Mouse (Mus musculus): ENCODE results near the gene Clmp.
"Not testable (repeated sequence)": the region's sequence is repeated elsewhere in the genome, so short reads cannot be mapped to it uniquely, and the experiment has no call there.

Clmp gene

DNA sequence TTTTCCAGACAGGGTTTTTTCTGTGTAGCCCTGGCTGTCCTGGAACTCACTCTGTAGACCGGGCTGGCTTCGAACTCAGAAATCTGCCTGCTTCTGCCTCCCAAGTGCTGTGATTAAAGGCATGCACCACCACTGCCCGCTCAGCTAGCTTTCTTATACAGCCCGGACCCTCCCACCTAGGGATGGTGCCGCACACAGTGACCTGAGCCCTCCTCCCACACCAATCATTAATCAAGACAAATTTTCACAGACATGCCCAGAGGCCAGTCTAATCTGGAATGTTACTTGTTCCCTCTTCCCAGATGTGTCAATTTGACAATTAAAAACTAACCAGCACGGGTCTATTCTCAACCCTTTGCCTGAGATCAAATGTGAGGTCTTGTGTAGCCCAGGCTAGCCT lies 87.4 kb downstream of the Clmp start:
- intact Hi-C loops (cut with DNase I), result not testable (repeated sequence)

DNA sequence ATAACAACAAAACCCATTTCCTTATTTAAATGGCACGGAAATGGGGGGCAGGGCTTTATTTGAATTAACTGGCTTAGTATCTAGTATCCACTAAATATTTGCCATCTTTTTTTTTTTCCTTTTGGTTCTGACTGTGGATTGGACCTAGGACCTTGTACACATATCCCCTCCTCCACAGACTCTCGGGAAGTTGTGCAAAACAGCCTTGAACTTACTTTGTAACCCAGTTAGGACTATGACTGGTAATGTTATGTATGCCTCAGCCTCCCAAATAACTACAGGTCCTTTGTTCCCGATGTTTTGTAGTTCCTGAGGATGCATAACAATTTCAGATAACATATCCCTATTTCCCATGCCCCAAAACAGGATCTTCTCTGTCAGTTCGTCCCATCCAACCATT lies 88.1 kb downstream of the Clmp start:
- intact Hi-C loops (cut with DNase I), result no loop called here

GRCm38 (mm10) chr9:40776044-40776443 lies 90.3 kb downstream of the Clmp start:
- intact Hi-C loops (cut with DNase I), result no loop called here

GRCm38 (mm10) chr9:40776459-40777248 lies 90.9 kb downstream of the Clmp start:
- intact Hi-C loops (cut with DNase I), result no loop called here

GRCm38 (mm10) chr9:40780111-40780510 lies 94.3 kb downstream of the Clmp start:
- intact Hi-C loops (cut with DNase I), result no loop called here

- intact Hi-C loops (cut with DNase I), result no loop called here
These were observed 95.3 kb downstream of the Clmp start for GRCm38 (mm10) chr9:40780892-40781725.

DNA sequence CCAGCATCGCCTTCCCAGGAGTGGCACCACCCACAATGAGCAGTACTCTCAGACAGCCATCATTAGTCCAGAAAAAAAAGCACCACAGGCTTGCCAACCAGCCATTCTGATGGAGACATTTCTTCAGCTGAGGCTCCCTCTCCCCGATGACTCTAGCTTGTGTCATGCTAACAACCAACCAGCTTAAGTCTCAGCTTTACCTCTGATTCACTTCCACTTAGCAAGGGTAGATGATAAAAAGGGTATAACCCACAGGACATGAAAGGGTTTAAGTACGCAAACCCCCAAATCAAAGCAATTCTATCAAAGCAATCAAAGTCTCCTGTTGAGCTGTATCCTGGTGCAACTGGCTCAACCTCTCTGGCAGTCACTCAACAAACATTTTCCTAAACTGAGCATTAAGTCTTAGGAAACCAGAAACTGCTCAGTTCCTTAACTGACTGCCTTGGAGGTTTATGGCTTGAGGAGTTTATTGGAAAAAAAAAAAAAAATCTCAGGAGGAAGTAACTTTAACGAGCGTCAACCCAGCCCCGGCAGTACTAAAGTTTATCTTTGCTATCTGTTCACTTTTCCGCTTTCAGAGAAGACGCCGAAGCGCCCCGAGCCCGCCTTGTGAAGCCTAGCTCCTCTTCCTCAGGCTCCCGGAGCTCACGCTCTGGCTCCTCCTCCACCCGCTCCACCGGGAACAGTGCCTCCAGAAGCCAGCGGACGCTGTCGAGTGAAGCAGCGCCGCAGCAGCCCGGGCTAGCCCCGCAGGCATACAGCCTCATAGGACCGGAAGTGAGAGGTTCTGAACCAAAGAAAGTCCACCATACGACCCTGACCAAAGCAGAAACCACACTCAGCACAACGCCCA lies 96.2 kb downstream of the Clmp start:
- intact Hi-C loops (cut with DNase I), result no loop called here

- intact Hi-C loops (cut with DNase I), result no loop called here
These were observed 98.0 kb downstream of the Clmp start for GRCm38 (mm10) chr9:40783641-40784373.

- intact Hi-C loops (cut with DNase I), result no loop called here
These were observed 98.7 kb downstream of the Clmp start for GRCm38 (mm10) chr9:40784374-40784967.

- intact Hi-C loops (cut with DNase I), result no loop called here
These were observed 99.7 kb downstream of the Clmp start for GRCm38 (mm10) chr9:40785452-40785851.

GRCm38 (mm10) chr9:40786820-40787219 lies 101.1 kb downstream of the Clmp start:
- intact Hi-C loops (cut with DNase I), result not testable (repeated sequence)

DNA sequence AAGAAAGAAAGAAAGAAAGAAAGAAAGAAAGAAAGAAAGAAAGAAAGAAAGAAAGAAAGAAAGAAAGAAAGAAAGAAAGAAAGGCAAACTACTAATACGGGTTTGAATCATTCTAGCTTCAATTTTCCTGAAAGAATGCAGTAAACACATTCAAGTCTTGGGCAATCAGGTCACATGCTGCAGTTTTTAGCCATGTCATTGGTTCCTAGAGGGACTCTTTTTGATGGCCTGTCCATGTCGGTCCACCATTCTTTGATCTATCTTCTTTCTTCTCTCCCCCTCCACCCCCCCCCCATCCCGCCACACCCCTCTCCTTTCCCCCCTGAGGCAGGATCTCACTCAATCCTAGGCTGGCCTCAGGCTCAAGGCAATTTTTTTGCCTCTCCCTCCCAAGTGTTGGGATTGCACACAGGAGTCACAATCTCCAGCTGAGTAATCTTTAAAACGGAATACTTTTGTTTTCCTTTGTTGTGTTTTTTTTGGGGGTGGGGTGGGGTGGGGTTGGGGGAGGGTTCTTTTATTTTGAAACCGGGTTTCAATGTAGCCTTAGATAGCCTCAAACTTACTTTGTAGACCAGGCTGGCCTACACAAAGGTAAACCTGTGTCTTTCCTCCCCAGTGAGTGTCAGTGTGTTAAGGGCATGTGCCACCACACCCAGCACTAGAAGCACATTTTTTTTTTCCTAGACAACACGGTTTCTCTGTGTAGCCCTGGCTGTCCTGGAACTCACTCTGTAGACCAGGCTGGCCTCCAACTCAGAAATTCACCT lies 106.3 kb downstream of the Clmp start:
- intact Hi-C loops (cut with DNase I), result no loop called here

GRCm38 (mm10) chr9:40793581-40793980 lies 107.8 kb downstream of the Clmp start:
- intact Hi-C loops (cut with DNase I), result no loop called here

DNA sequence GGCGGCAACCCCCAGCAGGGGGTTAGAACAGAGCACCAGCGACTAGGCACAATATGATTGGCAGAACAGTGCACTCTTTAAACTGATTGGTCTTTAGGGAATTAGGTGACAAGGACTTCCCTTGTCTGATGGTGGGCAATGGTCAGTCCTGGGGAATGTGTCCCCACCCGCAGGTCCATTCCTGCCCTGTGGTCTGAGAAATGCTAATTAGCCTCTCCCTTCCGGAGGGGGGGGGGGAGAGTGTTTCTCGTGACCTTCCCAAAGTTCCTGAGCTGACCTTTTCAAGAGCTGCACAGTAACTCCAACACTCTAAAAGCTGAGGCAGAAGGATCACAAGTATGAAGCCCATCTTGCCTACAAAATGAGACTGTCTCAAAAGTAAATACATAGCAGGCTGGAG lies 108.5 kb downstream of the Clmp start:
- intact Hi-C loops (cut with DNase I), result no loop called here

DNA sequence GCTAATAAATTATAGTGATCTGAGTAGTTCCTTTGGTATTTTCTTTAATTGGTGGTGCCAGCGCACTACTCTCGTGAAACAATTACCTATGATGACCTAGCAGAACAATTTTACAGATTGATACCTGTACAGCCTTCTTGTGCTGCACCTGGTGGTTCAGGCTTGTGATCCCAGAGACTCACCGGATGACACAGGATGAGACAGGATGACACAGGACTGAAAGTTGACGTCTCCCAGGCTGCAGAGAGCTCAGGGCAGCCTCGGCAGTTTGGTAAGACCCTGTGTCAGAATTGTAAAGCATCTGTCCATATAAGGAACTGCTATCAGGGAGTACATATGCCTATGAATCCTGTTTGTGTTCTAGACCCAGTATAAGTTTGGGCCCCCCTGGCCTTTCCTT lies 109.2 kb downstream of the Clmp start:
- intact Hi-C loops (cut with DNase I), result no loop called here

DNA sequence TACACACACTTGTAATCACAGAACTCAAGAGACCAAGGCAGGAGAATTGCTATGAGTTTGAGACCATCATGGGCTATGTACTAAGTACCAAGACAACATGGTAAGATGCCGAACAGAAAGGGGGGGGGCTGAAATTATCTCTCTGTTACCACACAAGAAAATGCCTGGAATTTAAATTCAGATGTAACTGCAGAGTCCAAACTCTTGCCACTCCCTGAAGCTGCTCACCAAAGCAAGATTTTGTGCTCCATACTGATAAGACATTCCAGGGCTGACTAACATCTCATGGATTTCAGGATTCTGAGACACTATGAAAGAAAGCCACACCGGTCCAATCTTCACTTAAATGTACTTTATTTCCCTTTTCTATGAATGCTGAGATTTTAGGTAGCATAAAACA lies 109.8 kb downstream of the Clmp start:
- intact Hi-C loops (cut with DNase I), result no loop called here

- intact Hi-C loops (cut with DNase I), result no loop called here
These were observed 110.3 kb downstream of the Clmp start for GRCm38 (mm10) chr9:40796054-40796453.

DNA sequence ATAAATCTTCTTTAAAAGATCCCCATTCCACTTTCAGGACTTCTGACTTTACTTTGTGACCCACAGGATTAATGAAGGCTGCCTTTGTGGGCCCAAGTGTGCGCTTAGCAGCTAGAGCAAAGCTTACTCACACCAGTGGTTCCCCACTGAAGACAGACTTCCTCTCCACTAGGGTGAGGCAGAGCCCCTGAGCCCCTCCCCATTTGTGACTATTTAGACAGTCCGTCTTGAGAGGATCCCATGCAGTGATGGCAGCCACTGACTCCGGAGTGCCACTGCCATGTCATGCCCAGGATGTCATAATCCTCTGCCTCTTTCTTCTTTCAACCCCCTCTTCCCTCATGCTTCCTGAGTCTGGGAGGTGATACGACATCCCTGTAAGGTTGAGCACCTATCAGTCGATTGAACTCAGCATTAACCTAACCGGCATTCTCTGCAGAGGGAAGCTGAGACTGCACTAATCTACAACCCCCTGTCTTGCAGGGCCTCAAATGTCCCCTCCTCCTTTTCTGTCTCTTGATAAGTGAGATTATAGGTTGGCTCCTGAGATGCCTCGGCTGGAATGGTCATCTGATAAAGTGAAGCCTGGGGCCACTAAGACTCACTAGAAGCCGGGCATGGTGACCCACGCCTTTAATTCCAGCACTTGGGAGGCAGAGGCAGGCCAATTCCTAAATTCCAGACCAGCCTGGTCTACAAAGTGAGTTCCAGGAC lies 112.6 kb downstream of the Clmp start:
- intact Hi-C loops (cut with DNase I), result no loop called here

DNA sequence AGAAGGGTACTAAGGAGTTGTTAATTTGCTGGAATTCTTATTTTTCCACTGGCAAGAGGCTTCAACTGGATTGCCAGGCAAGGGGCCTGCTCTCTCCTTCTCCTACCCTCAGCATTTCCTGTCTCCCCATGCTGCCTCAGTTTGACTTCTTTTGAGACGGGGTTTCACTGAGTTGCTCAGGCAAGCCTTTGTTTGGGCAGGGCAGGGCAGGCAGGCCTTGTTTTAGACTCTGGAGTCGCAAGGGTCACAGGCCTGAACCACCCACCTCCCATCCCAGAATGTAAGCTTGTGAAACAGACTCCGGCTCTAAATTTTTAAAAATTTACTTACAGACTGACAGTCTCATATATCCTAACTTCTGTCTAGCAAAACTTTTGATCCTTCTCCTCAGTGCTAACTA lies 113.3 kb downstream of the Clmp start:
- intact Hi-C loops (cut with DNase I), result no loop called here
